Mouse (Mus musculus) olfactory bulb, adult 2 months (tissue): ENCODE measurements around the gene Adipoq.
"Not testable (repeated sequence)": the region's sequence is repeated elsewhere in the genome, so short reads cannot be mapped to it uniquely, and the experiment has no call there.

Experiments used
- CTCF ChIP-seq: fragments of 200-500 bp; IDR thresholded peaks from 2 replicates; pipeline ENCODE4 v1.5.1; 2012; ENCODE audit warnings: low read depth, mild to moderate bottlenecking, low read length, moderate library complexity; ENCODE audit not compliant: insufficient read depth
- POLR2A ChIP-seq: fragments of 200-500 bp; IDR thresholded peaks from 2 replicates; pipeline ENCODE4 v1.6.1; 2012; ENCODE audit warnings: mild to moderate bottlenecking, low read depth, low read length, moderate library complexity; ENCODE audit not compliant: insufficient read depth

GRCm38 (mm10) chr16:23096886-23097285, 49.5 kb upstream of the Adipoq start:
- not testable (repeated sequence) for TF ChIP-seq POLR2A, CTCF
